Mouse (Mus musculus) cortical plate, adult 2 months (tissue): Measurements from ENCODE around the gene Efnb2. TPM values are rescaled to one million over a fixed set of nuclear protein-coding genes. Genes with fewer than 3 reads are reported as not detected.
A peak's percentile ranks its signal among the peaks of the same experiment; 100 is the strongest.

Experiments used
- H3K27ac ChIP-seq: fragments of 200-500 bp; 2 replicates; pipeline ENCODE4 v1.5.1; 2012; ENCODE audit warnings: low read length, control low read depth, inconsistent platforms; ENCODE audit not compliant: insufficient read depth
- H3K4me1 ChIP-seq: fragments of 200-500 bp; 2 replicates; pipeline ENCODE4 v1.6.1; 2011; ENCODE audit warnings: low read length; ENCODE audit not compliant: control insufficient read depth, insufficient read depth
- H3K4me3 ChIP-seq: fragments of 200-500 bp; 2 replicates; pipeline ENCODE4 v1.5.1; 2011; ENCODE audit warnings: mild to moderate bottlenecking, low read length, control low read depth; ENCODE audit not compliant: insufficient read depth
- CTCF ChIP-seq: fragments of 200-500 bp; IDR thresholded peaks from 2 replicates; pipeline ENCODE4 v1.5.1; 2011; ENCODE audit warnings: mild to moderate bottlenecking, control low read depth, low read length; ENCODE audit not compliant: insufficient read depth; ENCODE audit errors: extremely low read depth
- POLR2A ChIP-seq: fragments of 200-500 bp; IDR thresholded peaks from 2 replicates; pipeline ENCODE4 v1.6.1; 2011; ENCODE audit warnings: mild to moderate bottlenecking, low read length, control low read depth; ENCODE audit not compliant: insufficient read depth; ENCODE audit errors: extremely low read depth
- polyA plus RNA-seq: library from polyadenylated mRNA; depleted of rRNA; stranded (reverse); fragments of >200 nt; gene quantifications from 2 replicates; pipeline ENCODE4 v1.2.3, GENCODE M21; 2012

Gene Efnb2
- polyA plus RNA-seq, 1 experiment, result 29.6 TPM

- 0 out of 2 replicates have a peak, but pooled peaks have one; percentile 28 for TF ChIP-seq POLR2A
- TF ChIP-seq CTCF, result no peak
- H3K27ac ChIP-seq, result peak overlapping the region; percentile 23; the same call in 1 of the 2 replicates
- peak overlapping the region; percentile 32 for H3K4me3 ChIP-seq
- peaks cover 11% of the 10 kb centered on the region for H3K4me1 ChIP-seq
Measured at GRCm38 (mm10) chr8:8656578-8657441, 4.2 kb downstream of the Efnb2 start.

GRCm38 (mm10) chr8:8655346-8656340 is 5.4 kb downstream of the Efnb2 start:
- TF ChIP-seq POLR2A (no peak), CTCF (no peak)
- Histone ChIP-seq H3K4me1 (peaks cover 11% of the 10 kb centered on the region), H3K27ac (0 out of 2 replicates have a peak overlapping the region, but pooled peaks have one; percentile 8), H3K4me3 (peak overlapping the region; percentile 29)

GRCm38 (mm10) chr8:8653906-8654489 is 7.0 kb downstream of the Efnb2 start:
- H3K27ac ChIP-seq, result peak overlapping the region; percentile 62

GRCm38 (mm10) chr8:8653343-8653742 is 7.7 kb downstream of the Efnb2 start:
- no peak overlapping the region for H3K4me3 ChIP-seq
- H3K27ac ChIP-seq, result no peak overlapping the region
- TF ChIP-seq POLR2A (no peak), CTCF (no peak; the same call in 1 of the 2 replicates)
- peaks cover 21% of the 10 kb centered on the region for H3K4me1 ChIP-seq

More at GRCm38 (mm10) chr8:8653906-8654489, 7.0 kb downstream of the Efnb2 start:
- Histone ChIP-seq H3K4me3 (no peak overlapping the region), H3K4me1 (peaks cover 20% of the 10 kb centered on the region)
- TF ChIP-seq CTCF (no peak), POLR2A (no peak)

GRCm38 (mm10) chr8:8652388-8652787 is 8.7 kb downstream of the Efnb2 start:
- TF ChIP-seq CTCF (no peak), POLR2A (no peak)
- Histone ChIP-seq H3K4me3 (no peak overlapping the region), H3K27ac (no peak overlapping the region), H3K4me1 (peaks cover 21% of the 10 kb centered on the region)

GRCm38 (mm10) chr8:8649944-8650343 is 11.1 kb downstream of the Efnb2 start:
- TF ChIP-seq POLR2A, result no peak
- no peak for TF ChIP-seq CTCF
- Histone ChIP-seq H3K4me1 (peaks cover 25% of the 10 kb centered on the region), H3K27ac (peak overlapping the region; percentile 11; the same call in 1 of the 2 replicates), H3K4me3 (no peak overlapping the region)

GRCm38 (mm10) chr8:8649536-8649935 is 11.5 kb downstream of the Efnb2 start:
- Histone ChIP-seq H3K4me1 (peaks cover 23% of the 10 kb centered on the region), H3K27ac (peak overlapping the region; percentile 11; the same call in 1 of the 2 replicates), H3K4me3 (no peak overlapping the region)
- TF ChIP-seq POLR2A (no peak), CTCF (no peak)

- Histone ChIP-seq H3K4me1 (peaks cover 21% of the 10 kb centered on the region), H3K27ac (no peak overlapping the region), H3K4me3 (no peak overlapping the region)
- TF ChIP-seq CTCF (no peak), POLR2A (no peak)
Measured at GRCm38 (mm10) chr8:8648686-8649085, 12.4 kb downstream of the Efnb2 start.

GRCm38 (mm10) chr8:8647824-8648223 is 13.2 kb downstream of the Efnb2 start:
- TF ChIP-seq POLR2A (no peak), CTCF (no peak)
- no peak overlapping the region for H3K27ac ChIP-seq
- H3K4me3 ChIP-seq, result no peak overlapping the region
- peaks cover 19% of the 10 kb centered on the region for H3K4me1 ChIP-seq
